Mouse (Mus musculus) liver, embryonic 14.5 days (tissue): ENCODE measurements at regions not wholly inside any gene's neighbourhood (a gene's known extent, or its start where the extent isn't known, plus 50 kb on each side); places are given as distances from the start of the nearest gene placed in this dataset.

ENCODE experiments used
- ATAC-seq: fragments of 200-750 bp; cut with Nextera tagmentation; 2 replicates; pipeline ENCODE4 v1.8.0; 2017; ENCODE audit warnings: moderate number of reproducible peaks, mild to moderate bottlenecking, moderate library complexity; ENCODE audit not compliant: insufficient read depth
- DNase-seq, 3 experiments: peaks; one replicate each; pipeline ENCODE4 v3.0.0-alpha.2; 2012 to 2013; ENCODE audit warnings: low read depth in 3 of 3, low spot score in 3 of 3
- H3K27ac ChIP-seq: fragments of 300-500 bp; sonication (generic); 2 replicates; pipeline ENCODE4 v1.5.1; 2014; ENCODE audit warnings: moderate library complexity, mild to moderate bottlenecking, control low read depth, inconsistent platforms
- H3K27me3 ChIP-seq: fragments of 300-500 bp; sonication (generic); 2 replicates; pipeline ENCODE4 v1.6.1; 2014; ENCODE audit warnings: mild to moderate bottlenecking, low read length, moderate library complexity; ENCODE audit not compliant: control insufficient read depth, insufficient read depth
- H3K36me3 ChIP-seq: fragments of 300-500 bp; sonication (generic); replicated peaks from 2 replicates; pipeline ENCODE4 v1.6.1; 2014; ENCODE audit warnings: low read depth; ENCODE audit not compliant: control insufficient read depth, insufficient read depth
- H3K4me1 ChIP-seq, 2 experiments: fragments of 200-500 bp in 1 of 2; fragments of 300-500 bp in 1 of 2; sonication (generic) in 1 of 2; replicated peaks; 2 replicates each; pipeline ENCODE4 v1.6.1; 2012 to 2014; ENCODE audit warnings: antibody characterized with exemption in 1 of 2, inconsistent platforms in 1 of 2, low read length in 1 of 2; ENCODE audit not compliant: control insufficient read depth in 2 of 2, insufficient read depth in 2 of 2
- H3K4me2 ChIP-seq: fragments of 300-500 bp; sonication (generic); 2 replicates; pipeline ENCODE4 v1.6.1; 2014; ENCODE audit warnings: low read depth, mild to moderate bottlenecking, control low read depth, moderate library complexity
- H3K4me3 ChIP-seq, 2 experiments: fragments of 200-500 bp in 1 of 2; fragments of 300-500 bp in 1 of 2; sonication (generic) in 1 of 2; 2 replicates each; pipeline ENCODE4 v1.5.1; 2012 to 2014; ENCODE audit warnings: low read depth in 2 of 2, low read length in 2 of 2, mild to moderate bottlenecking in 2 of 2, control low read depth in 1 of 2, inconsistent platforms in 1 of 2, moderate library complexity in 1 of 2; ENCODE audit not compliant: insufficient read depth in 1 of 2
- H3K9ac ChIP-seq: fragments of 300-500 bp; sonication (generic); replicated peaks from 2 replicates; pipeline ENCODE4 v1.6.1; 2014; ENCODE audit warnings: mild to moderate bottlenecking, control low read depth, moderate library complexity
- H3K9me3 ChIP-seq: fragments of 300-500 bp; sonication (generic); 2 replicates; pipeline ENCODE4 v1.6.1; 2016; ENCODE audit warnings: low read length, mixed read lengths; ENCODE audit not compliant: control insufficient read depth
- CTCF ChIP-seq: IDR thresholded peaks from 2 replicates; pipeline ENCODE4 v1.5.1; 2016; ENCODE audit warnings: antibody characterized with exemption, low read depth, control low read depth
- EP300 ChIP-seq: IDR thresholded peaks from 2 replicates; pipeline ENCODE4 v1.6.1; 2016; ENCODE audit warnings: antibody characterized with exemption, low read depth
- WGBS: fragments of 180-500 bp; shearing (Covaris S2); extraction: QIAGEN DNeasy Blood & Tissue Kit; methylation state at CpG from one replicate; pipeline ENCODE4 v1.1.7; 2014; ENCODE audit not compliant: insufficient replicate concordance; 5-methylcytosine and 5-hydroxymethylcytosine counted together

GRCm38 (mm10) chr5:51794097-51794496 is 226.6 kb upstream of the Ppargc1a start:
- DNase-seq (no peak), ATAC-seq (no peak)
- Histone ChIP-seq H3K9me3 (no peaks in the 10 kb centered on the region), H3K4me1 (0 out of 4 replicates have a peak, but pooled peaks cover 0 to 2% of the 10 kb centered on the region in 2 experiments), H3K4me2 (no peak overlapping the region), H3K27ac (no peak overlapping the region), H3K4me3 (no peak overlapping the region), H3K9ac (no peak overlapping the region), H3K27me3 (no peaks in the 10 kb centered on the region), H3K36me3 (no peaks in the 10 kb centered on the region)
- WGBS, result 48% methylated on average over 6 of the region's 6 CpGs
- TF ChIP-seq CTCF (no peak), EP300 (no peak)

- H3K36me3 ChIP-seq, result no peaks in the 10 kb centered on the region
- H3K9me3 ChIP-seq, result no peaks in the 10 kb centered on the region
- H3K4me1 ChIP-seq, result 0 out of 4 replicates have a peak, but pooled peaks cover 0 to 1% of the 10 kb centered on the region in 2 experiments
- no peak overlapping the region for H3K4me3 ChIP-seq
- H3K27me3 ChIP-seq, result no peaks in the 10 kb centered on the region
- no peak overlapping the region for H3K9ac ChIP-seq
- DNase-seq, result no peak
- H3K4me2 ChIP-seq, result no peak overlapping the region
- no peak for ATAC-seq
- H3K27ac ChIP-seq, result no peak overlapping the region
- TF ChIP-seq CTCF, result no peak
- no peak for TF ChIP-seq EP300
- 39% methylated on average over 2 of the region's 2 CpGs for WGBS
These were observed 225.4 kb upstream of the Ppargc1a start for GRCm38 (mm10) chr5:51792950-51793349.

GRCm38 (mm10) chr5:51788768-51789167 is 221.2 kb upstream of the Ppargc1a start:
- Histone ChIP-seq H3K36me3 (no peaks in the 10 kb centered on the region), H3K27ac (no peak overlapping the region), H3K9ac (no peak overlapping the region), H3K4me3 (no peak overlapping the region), H3K4me2 (no peak overlapping the region), H3K27me3 (no peaks in the 10 kb centered on the region), H3K9me3 (no peaks in the 10 kb centered on the region), H3K4me1 (no peaks in the 10 kb centered on the region)
- ATAC-seq (no peak), DNase-seq (no peak)
- TF ChIP-seq CTCF (no peak), EP300 (no peak)
- WGBS, result 73% methylated on average over 6 of the region's 6 CpGs

- WGBS, result 58% methylated on average over 5 of the region's 5 CpGs
- Histone ChIP-seq H3K36me3 (no peaks in the 10 kb centered on the region), H3K4me1 (no peaks in the 10 kb centered on the region), H3K9ac (no peak overlapping the region), H3K9me3 (no peaks in the 10 kb centered on the region), H3K27me3 (no peaks in the 10 kb centered on the region), H3K4me2 (no peak overlapping the region), H3K27ac (no peak overlapping the region), H3K4me3 (no peak overlapping the region)
- TF ChIP-seq EP300 (no peak), CTCF (no peak)
- DNase-seq, result no peak
- no peak for ATAC-seq
These were observed 216.0 kb upstream of the Ppargc1a start for GRCm38 (mm10) chr5:51783523-51783922.

- no peak for TF ChIP-seq CTCF
These were observed 215.6 kb upstream of the Ppargc1a start for GRCm38 (mm10) chr5:51783099-51783498.

More at GRCm38 (mm10) chr5:51783099-51783498, 215.6 kb upstream of the Ppargc1a start:
- Histone ChIP-seq H3K27ac (no peak overlapping the region), H3K4me1 (no peaks in the 10 kb centered on the region), H3K27me3 (no peaks in the 10 kb centered on the region), H3K4me2 (no peak overlapping the region), H3K9me3 (no peaks in the 10 kb centered on the region), H3K36me3 (no peaks in the 10 kb centered on the region), H3K4me3 (no peak overlapping the region), H3K9ac (no peak overlapping the region)
- DNase-seq, result no peak
- WGBS, result 72% methylated on average over 9 of the region's 9 CpGs
- no peak for ATAC-seq
